Mouse (Mus musculus) liver, postnatal 0 days (tissue): ENCODE measurements at regions not wholly inside any gene's neighbourhood (a gene's known extent, or its start where the extent isn't known, plus 50 kb on each side); places are given as distances from the start of the nearest gene placed in this dataset.

Experiments used
- ATAC-seq: fragments of 200-750 bp; cut with Nextera tagmentation; 2 replicates; pipeline ENCODE4 v1.8.0; 2017; ENCODE audit warnings: mild to moderate bottlenecking, moderate library complexity
- DNase-seq: peaks from one replicate; pipeline ENCODE4 v3.0.0-alpha.2; 2016
- H3K27ac ChIP-seq: fragments of 300-500 bp; sonication (generic); 2 replicates; pipeline ENCODE4 v1.5.1; 2014; ENCODE audit warnings: antibody characterized with exemption, moderate library complexity, mild to moderate bottlenecking, low read depth
- H3K27me3 ChIP-seq: fragments of 300-500 bp; sonication (generic); 2 replicates; pipeline ENCODE4 v1.6.1; 2014; ENCODE audit warnings: low read length, control low read depth, mixed read lengths; ENCODE audit not compliant: insufficient read depth
- H3K36me3 ChIP-seq: fragments of 300-500 bp; sonication (generic); replicated peaks from 2 replicates; pipeline ENCODE4 v1.6.1; 2014; ENCODE audit warnings: mild to moderate bottlenecking, control low read depth, low read length, moderate library complexity, mixed read lengths; ENCODE audit not compliant: insufficient read depth
- H3K4me1 ChIP-seq: fragments of 300-500 bp; sonication (generic); 2 replicates; pipeline ENCODE4 v1.6.1; 2014; ENCODE audit warnings: antibody characterized with exemption, mild to moderate bottlenecking, control low read depth; ENCODE audit not compliant: insufficient read depth
- H3K4me2 ChIP-seq: fragments of 300-500 bp; sonication (generic); 2 replicates; pipeline ENCODE4 v1.6.1; 2014; ENCODE audit warnings: low read depth, mild to moderate bottlenecking, low read length, moderate library complexity, mixed read lengths
- H3K4me3 ChIP-seq: fragments of 300-500 bp; sonication (generic); 2 replicates; pipeline ENCODE4 v1.5.1; 2014; ENCODE audit warnings: low read depth, low read length
- H3K9ac ChIP-seq: fragments of 300-500 bp; sonication (generic); replicated peaks from 2 replicates; pipeline ENCODE4 v1.6.1; 2014; ENCODE audit warnings: mild to moderate bottlenecking, moderate library complexity
- H3K9me3 ChIP-seq: fragments of 300-500 bp; sonication (generic); 2 replicates; pipeline ENCODE4 v1.6.1; 2016; ENCODE audit warnings: mild to moderate bottlenecking, control low read depth, low read length, mixed read lengths
- CTCF ChIP-seq: sonication (generic); IDR thresholded peaks from 2 replicates; pipeline ENCODE4 v1.5.1; 2016; ENCODE audit warnings: antibody characterized with exemption, low read depth
- EP300 ChIP-seq: IDR thresholded peaks from 2 replicates; pipeline ENCODE4 v1.6.1; 2016; ENCODE audit warnings: antibody characterized with exemption, low read depth, mild to moderate bottlenecking
- WGBS: fragments of 180-500 bp; shearing (Covaris S2); extraction: QIAGEN DNeasy Blood & Tissue Kit; methylation state at CpG from one replicate; pipeline ENCODE4 v1.1.7; 2014; ENCODE audit not compliant: insufficient replicate concordance; 5-methylcytosine and 5-hydroxymethylcytosine counted together

- Histone ChIP-seq H3K4me1 (no peaks in the 10 kb centered on the region), H3K9me3 (no peaks in the 10 kb centered on the region), H3K4me3 (no peak overlapping the region), H3K9ac (no peak overlapping the region), H3K36me3 (no peaks in the 10 kb centered on the region), H3K27ac (no peak overlapping the region), H3K4me2 (no peak overlapping the region), H3K27me3 (no peaks in the 10 kb centered on the region)
- TF ChIP-seq EP300 = no peak
- TF ChIP-seq CTCF = no peak
- DNase-seq = no peak
- no peak for ATAC-seq
- WGBS = 52% methylated on average over 7 of the region's 7 CpGs
Measured at GRCm38 (mm10) chr17:14144082-14144481, 60.0 kb downstream of the Dact2 start.

GRCm38 (mm10) chr17:14141669-14142068 lies 62.4 kb downstream of the Dact2 start:
- Histone ChIP-seq H3K9me3 (no peaks in the 10 kb centered on the region), H3K27me3 (no peaks in the 10 kb centered on the region), H3K4me2 (no peak overlapping the region), H3K4me3 (no peak overlapping the region), H3K4me1 (no peaks in the 10 kb centered on the region), H3K27ac (no peak overlapping the region), H3K36me3 (no peaks in the 10 kb centered on the region), H3K9ac (no peak overlapping the region)
- 73% methylated on average over 5 of the region's 5 CpGs for WGBS
- DNase-seq (no peak), ATAC-seq (no peak)
- TF ChIP-seq CTCF (no peak), EP300 (no peak)

DNA sequence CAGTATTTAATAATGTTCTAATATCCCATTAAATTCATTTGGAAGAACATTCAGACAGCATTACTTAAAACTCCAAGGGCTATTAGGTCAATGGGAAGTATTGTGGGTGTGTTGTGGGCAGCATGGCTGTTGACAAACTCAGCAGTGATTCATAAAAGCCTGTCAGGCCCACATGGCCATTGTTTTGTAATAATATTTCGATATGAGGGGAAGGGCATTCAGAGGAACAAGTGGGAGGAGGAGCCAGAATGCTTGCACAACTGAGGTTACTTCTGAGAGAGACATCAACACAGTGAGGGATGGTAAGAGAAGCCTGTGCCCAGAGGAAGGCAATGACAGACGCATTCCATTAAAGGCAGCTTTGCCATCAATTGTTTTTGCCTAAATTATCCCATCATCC lies 63.8 kb downstream of the Dact2 start:
- H3K4me1 ChIP-seq = no peaks in the 10 kb centered on the region
- TF ChIP-seq EP300 (no peak), CTCF (no peak)
- WGBS = 57% methylated on average over 2 of the region's 2 CpGs
- no peak for DNase-seq
- no peaks in the 10 kb centered on the region for H3K36me3 ChIP-seq
- H3K9ac ChIP-seq = no peak overlapping the region
- ATAC-seq = no peak
- no peak overlapping the region for H3K4me2 ChIP-seq
- H3K4me3 ChIP-seq = no peak overlapping the region
- no peak overlapping the region for H3K27ac ChIP-seq
- no peaks in the 10 kb centered on the region for H3K27me3 ChIP-seq
- no peaks in the 10 kb centered on the region for H3K9me3 ChIP-seq

GRCm38 (mm10) chr17:14138941-14139340 lies 65.2 kb downstream of the Dact2 start:
- WGBS = 58% methylated on average over 5 of the region's 5 CpGs
- Histone ChIP-seq H3K9me3 (no peaks in the 10 kb centered on the region), H3K27me3 (no peaks in the 10 kb centered on the region), H3K36me3 (no peaks in the 10 kb centered on the region), H3K4me2 (no peak overlapping the region), H3K9ac (no peak overlapping the region), H3K27ac (no peak overlapping the region), H3K4me1 (no peaks in the 10 kb centered on the region), H3K4me3 (no peak overlapping the region)
- TF ChIP-seq EP300 = no peak
- no peak for TF ChIP-seq CTCF
- ATAC-seq (no peak), DNase-seq (no peak)

DNA sequence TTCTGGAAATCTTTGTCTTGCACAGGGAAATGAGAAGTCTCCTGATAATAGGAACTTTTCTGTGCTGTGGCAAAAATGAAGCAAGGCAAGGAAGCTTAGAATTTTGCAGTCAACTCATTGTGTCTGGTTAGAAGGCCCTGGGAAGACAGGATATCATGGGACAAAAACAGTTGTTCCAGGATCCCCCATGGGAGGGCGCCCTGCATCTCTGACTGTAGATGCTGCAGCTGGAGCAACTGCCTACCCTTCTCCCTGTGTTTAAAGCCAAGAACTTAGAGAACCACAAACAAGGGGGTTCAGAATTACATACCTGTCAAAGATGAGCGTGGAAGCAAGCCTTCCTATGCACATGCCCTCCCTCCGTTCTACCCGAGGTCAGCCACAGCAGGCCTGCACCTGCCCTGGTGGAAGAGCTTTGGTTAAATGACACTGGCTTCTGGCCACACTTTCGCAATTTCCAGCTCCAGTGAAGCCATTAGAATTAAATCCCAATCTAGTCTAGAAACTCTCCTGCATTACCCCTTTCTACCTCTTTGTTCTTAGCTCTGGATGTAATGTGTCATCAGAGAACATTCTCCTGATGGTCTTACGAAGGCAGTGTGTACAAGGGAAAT lies 67.3 kb downstream of the Dact2 start:
- Histone ChIP-seq H3K36me3 (no peaks in the 10 kb centered on the region), H3K4me1 (no peaks in the 10 kb centered on the region), H3K9ac (no peak overlapping the region), H3K9me3 (no peaks in the 10 kb centered on the region), H3K27ac (no peak overlapping the region), H3K4me3 (no peak overlapping the region), H3K27me3 (no peaks in the 10 kb centered on the region), H3K4me2 (no peak overlapping the region)
- TF ChIP-seq CTCF (peak; percentile 64), EP300 (no peak)
- DNase-seq (peak; percentile 72), ATAC-seq (peak; percentile 62)
- 49% methylated on average over 6 of the region's 6 CpGs for WGBS

DNA sequence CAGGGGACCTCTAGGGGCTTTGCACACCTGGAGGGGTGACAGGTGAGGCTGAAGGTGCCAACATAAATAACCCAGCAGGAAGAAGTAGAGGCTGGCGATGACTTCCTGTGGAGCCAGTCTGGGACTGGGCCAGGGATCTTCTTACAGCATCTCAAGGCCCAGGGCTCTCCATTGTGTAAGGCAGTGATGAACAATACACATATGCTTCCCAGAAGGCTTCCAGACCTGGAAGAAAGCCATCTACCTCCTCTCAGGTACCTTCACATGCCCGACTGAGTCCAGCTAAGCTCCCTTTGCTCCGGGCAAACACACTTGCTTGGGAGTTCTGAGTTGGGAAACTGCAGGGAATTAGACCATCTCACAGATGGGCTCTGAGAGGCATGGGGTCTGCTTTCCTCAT lies 69.5 kb downstream of the Dact2 start:
- Histone ChIP-seq H3K9me3 (no peaks in the 10 kb centered on the region), H3K4me1 (no peaks in the 10 kb centered on the region), H3K4me2 (no peak overlapping the region), H3K27me3 (no peaks in the 10 kb centered on the region), H3K27ac (no peak overlapping the region), H3K9ac (no peak overlapping the region), H3K36me3 (no peaks in the 10 kb centered on the region), H3K4me3 (no peak overlapping the region)
- TF ChIP-seq CTCF = no peak
- no peak for TF ChIP-seq EP300
- ATAC-seq (no peak), DNase-seq (no peak)
- WGBS = 64% methylated on average over 3 of the region's 3 CpGs

DNA sequence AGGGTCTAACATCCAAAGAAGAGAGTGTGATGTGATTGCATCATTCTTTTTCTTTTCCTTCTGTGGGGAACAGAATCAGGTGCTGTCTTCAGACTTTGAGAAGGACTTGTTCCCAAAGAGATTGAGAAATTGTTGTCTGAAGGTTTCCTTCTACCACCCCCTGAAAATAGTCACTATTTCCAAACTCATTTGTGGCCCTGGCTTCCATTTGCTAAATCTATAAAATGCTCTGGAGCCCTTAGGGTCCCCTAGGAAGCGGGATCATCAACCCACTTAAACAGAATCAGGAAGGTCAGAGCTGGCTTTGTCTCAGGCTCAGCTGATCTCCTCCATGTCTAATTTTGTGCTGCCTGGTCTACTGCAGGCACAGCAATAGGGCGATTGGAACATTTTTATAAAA lies 70.1 kb downstream of the Dact2 start:
- Histone ChIP-seq H3K27ac (no peak overlapping the region), H3K4me3 (no peak overlapping the region), H3K4me1 (no peaks in the 10 kb centered on the region), H3K27me3 (no peaks in the 10 kb centered on the region), H3K4me2 (no peak overlapping the region), H3K9me3 (no peaks in the 10 kb centered on the region), H3K36me3 (no peaks in the 10 kb centered on the region), H3K9ac (no peak overlapping the region)
- no peak for ATAC-seq
- DNase-seq = no peak
- no peak for TF ChIP-seq CTCF
- no peak for TF ChIP-seq EP300
- 54% methylated on average over 2 of the region's 2 CpGs for WGBS
